Mouse (Mus musculus) neural tube, embryonic 11.5 days (tissue): ENCODE measurements around the gene Erf. TPM values are rescaled to one million over a fixed set of nuclear protein-coding genes. Genes with fewer than 3 reads are reported as not detected.

Source experiments
- ATAC-seq: fragments of 200-750 bp; cut with Nextera tagmentation; 2 replicates; pipeline ENCODE4 v1.8.0; 2017; ENCODE audit warnings: moderate number of reproducible peaks, mild to moderate bottlenecking, moderate TSS enrichment, moderate library complexity; ENCODE audit not compliant: insufficient read depth, low FRiP score, low TSS enrichment
- DNase-seq: peaks from one replicate; pipeline ENCODE4 v3.0.0-alpha.2; 2015; ENCODE audit warnings: low spot score
- H3K27ac ChIP-seq: fragments of 300-500 bp; sonication (generic); 2 replicates; pipeline ENCODE4 v1.5.1; 2014; ENCODE audit warnings: low read depth, mild to moderate bottlenecking, low read length
- H3K27me3 ChIP-seq: fragments of 300-500 bp; sonication (generic); 2 replicates; pipeline ENCODE4 v1.6.1; 2014; ENCODE audit warnings: mild to moderate bottlenecking, low read length, mixed read lengths; ENCODE audit not compliant: control insufficient read depth, insufficient read depth
- H3K36me3 ChIP-seq: fragments of 300-500 bp; sonication (generic); 2 replicates; pipeline ENCODE4 v1.6.1; 2014; ENCODE audit warnings: mild to moderate bottlenecking, low read length, moderate library complexity, mixed read lengths; ENCODE audit not compliant: control insufficient read depth, insufficient read depth
- H3K4me1 ChIP-seq: fragments of 300-500 bp; sonication (generic); 2 replicates; pipeline ENCODE4 v1.6.1; 2014; ENCODE audit warnings: low read length, mixed read lengths; ENCODE audit not compliant: control insufficient read depth, insufficient read depth
- H3K4me2 ChIP-seq: fragments of 300-500 bp; sonication (generic); 2 replicates; pipeline ENCODE4 v1.6.1; 2014; ENCODE audit warnings: low read depth, mild to moderate bottlenecking, moderate library complexity
- H3K4me3 ChIP-seq: fragments of 300-500 bp; sonication (generic); 2 replicates; pipeline ENCODE4 v1.5.1; 2014; ENCODE audit warnings: low read depth, low read length
- H3K9ac ChIP-seq: fragments of 300-500 bp; sonication (generic); 2 replicates; pipeline ENCODE4 v1.6.1; 2014; ENCODE audit warnings: mild to moderate bottlenecking, low read length
- H3K9me3 ChIP-seq: fragments of 300-500 bp; sonication (generic); 2 replicates; pipeline ENCODE4 v1.6.1; 2016; ENCODE audit warnings: low read length; ENCODE audit not compliant: control insufficient read depth
- WGBS: fragments of 180-500 bp; shearing (Covaris S2); extraction: QIAGEN DNeasy Blood & Tissue Kit; methylation state at CpG from one replicate; pipeline ENCODE4 v1.1.7; 2014; 5-methylcytosine and 5-hydroxymethylcytosine counted together
- microRNA-seq: library from miRNA; unstranded; fragments of <30 nt; microRNA quantifications from one replicate; pipeline ENCODE4, GENCODE M21; 2016
- polyA plus RNA-seq: library from polyadenylated mRNA; unstranded; fragments of >200 nt; fragmentation: Nextera tagmentation; extraction: Ambion mirVana; gene quantifications from 2 replicates; pipeline ENCODE4 v1.2.1, GENCODE M21; 2014

The Erf gene
- polyA plus RNA-seq, 1 experiment from 2014 or later = 16.7 TPM

- DNase-seq (no peak), ATAC-seq (no peak)
- no peaks in the 10 kb centered on the region for H3K27me3 ChIP-seq
- H3K27ac ChIP-seq = no peak overlapping the region
- H3K9me3 ChIP-seq = no peaks in the 10 kb centered on the region
- no peaks in the 10 kb centered on the region for H3K4me1 ChIP-seq
- H3K4me3 ChIP-seq = no peak overlapping the region
- WGBS = 76% methylated on average over 10 of the region's 10 CpGs
- H3K36me3 ChIP-seq = peaks cover 3% of the 10 kb centered on the region; the same call in 1 of the 2 replicates
- no peak overlapping the region for H3K4me2 ChIP-seq
- H3K9ac ChIP-seq = no peak overlapping the region
These were observed 53.1 kb downstream of the Erf start for GRCm38 (mm10) chr7:25197384-25198018.

- ATAC-seq = no peak
- Histone ChIP-seq H3K4me3 (no peak overlapping the region), H3K9ac (no peak overlapping the region), H3K36me3 (no peaks in the 10 kb centered on the region), H3K4me2 (no peak overlapping the region), H3K9me3 (no peaks in the 10 kb centered on the region), H3K27ac (no peak overlapping the region), H3K27me3 (no peaks in the 10 kb centered on the region), H3K4me1 (no peaks in the 10 kb centered on the region)
- DNase-seq = no peak
- WGBS = 81% methylated on average over 9 of the region's 9 CpGs
These were observed 54.5 kb downstream of the Erf start for GRCm38 (mm10) chr7:25196107-25196506.

- 81% methylated on average over 3 of the region's 3 CpGs for WGBS
- Histone ChIP-seq H3K27ac (no peak overlapping the region), H3K4me1 (no peaks in the 10 kb centered on the region), H3K9ac (no peak overlapping the region), H3K36me3 (no peaks in the 10 kb centered on the region), H3K9me3 (no peaks in the 10 kb centered on the region), H3K27me3 (no peaks in the 10 kb centered on the region), H3K4me3 (no peak overlapping the region), H3K4me2 (no peak overlapping the region)
- DNase-seq (no peak), ATAC-seq (no peak)
These were observed 55.4 kb downstream of the Erf start for GRCm38 (mm10) chr7:25195148-25195547.

Small RNA genes lying within 50 kb of the gene (microRNA-seq; reads per million reads assigned to microRNA genes)
- not detected for gene Mir7048

Other genes starting within 250 kb of the Erf start
- 50.6 and 59.9 TPM in 2 replicates for gene Atp1a3, start 244.8 kb downstream of the Erf start, polyA plus RNA-seq
- 8.9 and 9.6 TPM in 2 replicates for gene Grik5, start 178.4 kb downstream of the Erf start, polyA plus RNA-seq
- 29.3 and 29.6 TPM in 2 replicates for gene Zfp574, start 178.2 kb downstream of the Erf start, polyA plus RNA-seq
- 33.7 and 40.9 TPM in 2 replicates for gene Pou2f2, start 71.0 kb downstream of the Erf start, polyA plus RNA-seq
- 11.0 and 11.6 TPM in 2 replicates for gene Dedd2, start 30.1 kb downstream of the Erf start, polyA plus RNA-seq
- 3.7 and 3.8 TPM in 2 replicates for gene Zfp526, start 29.3 kb downstream of the Erf start, polyA plus RNA-seq
- gene Gsk3a, start 12.9 kb downstream of the Erf start, polyA plus RNA-seq = 15.9 and 19.7 TPM in 2 replicates
- gene Cic, start 16.9 kb upstream of the Erf start, polyA plus RNA-seq = 30.4 and 38.2 TPM in 2 replicates
- gene Pafah1b3, start 47.2 kb upstream of the Erf start, polyA plus RNA-seq = 321 and 324 TPM in 2 replicates
- 0.32 and 1.0 TPM in 2 replicates for gene Prr19, start 50.6 kb upstream of the Erf start, polyA plus RNA-seq
- 9.6 and 10.2 TPM in 2 replicates for gene Tmem145, start 55.3 kb upstream of the Erf start, polyA plus RNA-seq
- gene Megf8, start 66.4 kb upstream of the Erf start, polyA plus RNA-seq = 12.9 and 14.7 TPM in 2 replicates
- gene Cnfn, start 119.0 kb upstream of the Erf start, polyA plus RNA-seq = not detected in 2 replicates
- 2.5 and 3.9 TPM in 2 replicates for gene Lipe, start 147.9 kb upstream of the Erf start, polyA plus RNA-seq
- gene Cxcl17, start 162.1 kb upstream of the Erf start, polyA plus RNA-seq = 0.34 TPM in 1 of 2 replicates, not detected in the other
- gene Ceacam1, start 226.8 kb upstream of the Erf start, polyA plus RNA-seq = 1.0 and 1.2 TPM in 2 replicates